Mouse (Mus musculus) liver, adult 2 months (tissue): ENCODE data around the gene Dda1. TPM values are rescaled to one million over a fixed set of nuclear protein-coding genes. Genes with fewer than 3 reads are reported as not detected.
A peak's percentile ranks its signal among the peaks of the same experiment; 100 is the strongest.

ENCODE experiments used
- DNase-seq: peaks from one replicate; pipeline ENCODE4 v3.0.0-alpha.2; 2011; ENCODE audit warnings: low read depth, low spot score; ENCODE audit errors: extremely low read depth
- H3K27ac ChIP-seq: fragments of 200-500 bp; replicated peaks from 2 replicates; pipeline ENCODE4 v1.5.1; 2012; ENCODE audit warnings: low read depth, mild to moderate bottlenecking, control low read depth, inconsistent platforms, low read length; ENCODE audit not compliant: insufficient read depth
- H3K27me3 ChIP-seq: fragments of 200-500 bp; 2 replicates; pipeline ENCODE4 v1.6.1; 2012; ENCODE audit warnings: mild to moderate bottlenecking, moderate library complexity, low read length, inconsistent platforms; ENCODE audit not compliant: control insufficient read depth, insufficient read depth
- H3K36me3 ChIP-seq: fragments of 200-500 bp; 2 replicates; pipeline ENCODE4 v1.6.1; 2012; ENCODE audit warnings: low read length, inconsistent platforms; ENCODE audit not compliant: control insufficient read depth, insufficient read depth
- H3K4me1 ChIP-seq: fragments of 200-500 bp; 2 replicates; pipeline ENCODE4 v1.6.1; 2011; ENCODE audit warnings: low read length; ENCODE audit not compliant: control insufficient read depth, insufficient read depth
- H3K4me3 ChIP-seq: fragments of 200-500 bp; 2 replicates; pipeline ENCODE4 v1.5.1; 2011; ENCODE audit warnings: low read depth, mild to moderate bottlenecking, control low read depth, low read length, moderate library complexity; ENCODE audit not compliant: insufficient read depth
- H3K79me2 ChIP-seq: fragments of 200-500 bp; 2 replicates; pipeline ENCODE4 v1.6.1; 2012; ENCODE audit warnings: inconsistent platforms, mild to moderate bottlenecking, low read length, moderate library complexity; ENCODE audit not compliant: control insufficient read depth, insufficient read depth
- H3K9ac ChIP-seq: fragments of 200-500 bp; 2 replicates; pipeline ENCODE4 v1.6.1; 2012; ENCODE audit warnings: low read depth, mild to moderate bottlenecking, control low read depth, inconsistent platforms, low read length
- CTCF ChIP-seq: fragments of 200-500 bp; IDR thresholded peaks from 2 replicates; pipeline ENCODE4 v1.5.1; 2011; ENCODE audit warnings: low read depth, low read length, control low read depth
- POLR2A ChIP-seq: fragments of 200-500 bp; IDR thresholded peaks from 2 replicates; pipeline ENCODE4 v1.6.1; 2011; ENCODE audit warnings: low read length, control low read depth; ENCODE audit not compliant: insufficient read depth; ENCODE audit errors: extremely low read depth
- WGBS: fragments of 180-500 bp; shearing (Covaris S2); methylation state at CpG from one replicate; pipeline ENCODE4 v1.1.7; 2018; 5-methylcytosine and 5-hydroxymethylcytosine counted together
- polyA plus RNA-seq: library from polyadenylated mRNA; depleted of rRNA; stranded (reverse); fragments of >200 nt; gene quantifications from 2 replicates; pipeline ENCODE4 v1.2.3, GENCODE M21; 2012
- total RNA-seq: library from RNA; depleted of rRNA; stranded (reverse); fragments of >200 nt; gene quantifications from 2 replicates; pipeline ENCODE4 v1.2.3, GENCODE M21; 2014

Dda1 gene
- total and polyA plus RNA-seq, 2 experiments: 7.7 to 34.1 TPM

GRCm38 (mm10) chr8:71464513-71465500, 4.2 kb upstream of the Dda1 start, which contains the start of gene Mrpl34:
TSS of gene Mrpl34 (plus strand) at chr8:71464959.
- peak within 1 kb of the TSS; percentile 83 for H3K9ac ChIP-seq

GRCm38 (mm10) chr8:71465733-71466132, 3.3 kb upstream of the Dda1 start:
- H3K4me1 ChIP-seq: peaks cover 21% of the 10 kb centered on the region
- H3K9ac ChIP-seq: no peak overlapping the region

More at GRCm38 (mm10) chr8:71464513-71465500, 4.2 kb upstream of the Dda1 start, which contains the start of gene Mrpl34:
- Histone ChIP-seq H3K27me3 (no peaks in the 10 kb centered on the region), H3K4me3 (peak within 1 kb of the TSS; percentile 79), H3K79me2 (peaks cover 8% of the 10 kb centered on the region; the same call in 1 of the 2 replicates), H3K36me3 (no peaks in the 10 kb centered on the region), H3K4me1 (peaks cover 17% of the 10 kb centered on the region), H3K27ac (peak within 1 kb of the TSS; percentile 92)
- 1% methylated on average over 59 of the region's 59 CpGs for WGBS
- peak; percentile 100 for DNase-seq
- peak; percentile 77 for TF ChIP-seq POLR2A
- peak; percentile 78 for TF ChIP-seq CTCF

GRCm38 (mm10) chr8:71466198-71466597, 2.8 kb upstream of the Dda1 start:
- DNase-seq: no peak
- H3K9ac ChIP-seq: no peak overlapping the region
- no peak for TF ChIP-seq POLR2A
- H3K27ac ChIP-seq: no peak overlapping the region
- peaks cover 13% of the 10 kb centered on the region; the same call in 1 of the 2 replicates for H3K79me2 ChIP-seq
- 98% methylated on average over 5 of the region's 5 CpGs for WGBS
- H3K36me3 ChIP-seq: no peaks in the 10 kb centered on the region
- no peak overlapping the region for H3K4me3 ChIP-seq
- peaks cover 21% of the 10 kb centered on the region for H3K4me1 ChIP-seq
- H3K27me3 ChIP-seq: no peaks in the 10 kb centered on the region

More at GRCm38 (mm10) chr8:71465733-71466132, 3.3 kb upstream of the Dda1 start:
- TF ChIP-seq CTCF (no peak), POLR2A (no peak)
- no peak for DNase-seq
- no peaks in the 10 kb centered on the region for H3K36me3 ChIP-seq
- H3K27ac ChIP-seq: no peak overlapping the region
- peaks cover 13% of the 10 kb centered on the region; the same call in 1 of the 2 replicates for H3K79me2 ChIP-seq
- peak overlapping the region; percentile 79; the same call in 1 of the 2 replicates for H3K4me3 ChIP-seq
- H3K27me3 ChIP-seq: no peaks in the 10 kb centered on the region
- WGBS: 84% methylated on average over 8 of the region's 8 CpGs

GRCm38 (mm10) chr8:71467201-71467600, 1.8 kb upstream of the Dda1 start:
- H3K4me1 ChIP-seq: peaks cover 20% of the 10 kb centered on the region
- peaks cover 13% of the 10 kb centered on the region; the same call in 1 of the 2 replicates for H3K79me2 ChIP-seq

GRCm38 (mm10) chr8:71468001-71468400, 998 bp upstream of the Dda1 start:
- WGBS: 93% methylated on average over 1 of the region's 1 CpGs

More at GRCm38 (mm10) chr8:71467201-71467600, 1.8 kb upstream of the Dda1 start:
- TF ChIP-seq CTCF: no peak
- no peak for TF ChIP-seq POLR2A
- no peak for DNase-seq
- Histone ChIP-seq H3K27me3 (no peaks in the 10 kb centered on the region), H3K9ac (no peak overlapping the region), H3K27ac (no peak overlapping the region), H3K36me3 (no peaks in the 10 kb centered on the region), H3K4me3 (no peak overlapping the region)
- WGBS: 94% methylated on average over 2 of the region's 2 CpGs

More at GRCm38 (mm10) chr8:71468001-71468400, 998 bp upstream of the Dda1 start:
- DNase-seq: no peak
- Histone ChIP-seq H3K27me3 (no peaks in the 10 kb centered on the region), H3K9ac (no peak overlapping the region), H3K36me3 (no peaks in the 10 kb centered on the region), H3K4me3 (no peak overlapping the region), H3K4me1 (peaks cover 16% of the 10 kb centered on the region), H3K79me2 (peaks cover 13% of the 10 kb centered on the region; the same call in 1 of the 2 replicates), H3K27ac (no peak overlapping the region)
- TF ChIP-seq CTCF (no peak), POLR2A (no peak)
